Mouse (Mus musculus) CH12.LX (cell line): Measurements from ENCODE around the gene Ms4a12. TPM values are rescaled to one million over a fixed set of nuclear protein-coding genes. Genes with fewer than 3 reads are reported as not detected.

ENCODE experiments used
- DNase-seq: peaks from one replicate; pipeline ENCODE4 v3.0.0-alpha.2; 2013; ENCODE audit errors: extremely low read depth
- H3K27ac ChIP-seq: 2 replicates; pipeline ENCODE4 v1.5.1; 2012; ENCODE audit warnings: low read depth, mild to moderate bottlenecking, control low read depth, moderate library complexity; ENCODE audit not compliant: insufficient read depth
- H3K27me3 ChIP-seq: replicated peaks from 2 replicates; pipeline ENCODE3; 2012; ENCODE audit warnings: inconsistent platforms
- H3K36me3 ChIP-seq, 2 experiments: replicated peaks in 1 of 2; 2 replicates each; pipeline versions ENCODE3 to v1.6.1; 2012; ENCODE audit warnings: inconsistent platforms in 1 of 2, low read length in 1 of 2, mild to moderate bottlenecking in 1 of 2, mixed read lengths in 1 of 2, moderate library complexity in 1 of 2; ENCODE audit not compliant: control insufficient read depth in 1 of 2, insufficient read depth in 1 of 2
- H3K4me1 ChIP-seq, 2 experiments: 2 replicates each; pipeline ENCODE4 v1.6.1; 2012; ENCODE audit warnings: inconsistent platforms in 1 of 2, moderate library complexity in 1 of 2; ENCODE audit not compliant: insufficient read depth in 2 of 2, control insufficient read depth in 1 of 2
- H3K4me2 ChIP-seq: 2 replicates; pipeline ENCODE4 v1.6.1; 2012; ENCODE audit warnings: low read depth, mild to moderate bottlenecking, control low read depth; ENCODE audit not compliant: poor library complexity, insufficient read depth, severe bottlenecking
- H3K4me3 ChIP-seq, 3 experiments: fragments of 150-350 bp in 1 of 3; sonication (generic) in 1 of 3; replicated peaks in 1 of 3; 2 replicates each; pipeline versions ENCODE3 to v1.5.1; 2011 to 2012; ENCODE audit warnings: low read depth in 2 of 3, low read length in 2 of 3, mild to moderate bottlenecking in 2 of 3, moderate library complexity in 2 of 3, control low read depth in 1 of 3, improper control_type of control experiment in 1 of 3, inconsistent platforms in 1 of 3, mixed read lengths in 1 of 3; ENCODE audit not compliant: poor library complexity in 1 of 3
- H3K79me2 ChIP-seq: replicated peaks from 2 replicates; pipeline ENCODE4 v1.6.1; 2012; ENCODE audit warnings: mild to moderate bottlenecking, moderate library complexity; ENCODE audit not compliant: control insufficient read depth, poor library complexity, insufficient read depth, severe bottlenecking; ENCODE audit errors: extremely low read depth
- H3K9ac ChIP-seq: 2 replicates; pipeline ENCODE4 v1.6.1; 2012; ENCODE audit warnings: low read depth, mild to moderate bottlenecking, control low read depth, moderate library complexity; ENCODE audit not compliant: insufficient read depth
- H3K9me3 ChIP-seq: replicated peaks from 2 replicates; pipeline ENCODE3; 2012; ENCODE audit warnings: low read length, inconsistent platforms, mixed read lengths
- BHLHE40 ChIP-seq: IDR thresholded peaks from 2 replicates; pipeline ENCODE4 v1.6.1; 2011; ENCODE audit warnings: mild to moderate bottlenecking, low read depth, low read length, improper control_type of control experiment
- CHD2 ChIP-seq: IDR thresholded peaks from 2 replicates; pipeline ENCODE4 v1.6.1; 2011; ENCODE audit warnings: low read length, improper control_type of control experiment
- CTCF ChIP-seq, 2 experiments: IDR thresholded peaks in 1 of 2; conservative IDR thresholded peaks in 1 of 2; 2 replicates each; pipeline ENCODE4 v1.5.1; 2011 to 2012; ENCODE audit warnings: low read depth in 2 of 2, low read length in 2 of 2, improper control_type of control experiment in 1 of 2, inconsistent platforms in 1 of 2, mild to moderate bottlenecking in 1 of 2, moderate library complexity in 1 of 2
- E2F4 ChIP-seq: IDR thresholded peaks from 2 replicates; pipeline ENCODE4 v1.6.1; 2011; ENCODE audit warnings: low read depth, low read length, improper control_type of control experiment; ENCODE audit not compliant: insufficient replicate concordance
- ELF1 ChIP-seq: IDR thresholded peaks from 2 replicates; pipeline ENCODE4 v1.6.1; 2014; ENCODE audit warnings: low read depth, mild to moderate bottlenecking, inconsistent platforms, low read length, improper control_type of control experiment
- ETS1 ChIP-seq: conservative IDR thresholded peaks from 2 replicates; pipeline ENCODE4 v1.6.1; 2012; ENCODE audit warnings: low read depth, mild to moderate bottlenecking, inconsistent platforms, low read length, improper control_type of control experiment, moderate library complexity
- MAZ ChIP-seq: IDR thresholded peaks from 2 replicates; pipeline ENCODE4 v1.6.1; 2012; ENCODE audit warnings: low read depth, mild to moderate bottlenecking, inconsistent platforms, low read length, improper control_type of control experiment, moderate library complexity
- MYC ChIP-seq: IDR thresholded peaks from 2 replicates; pipeline ENCODE4 v1.6.1; 2011; ENCODE audit warnings: low read depth, mild to moderate bottlenecking, improper control_type of control experiment, low read length
- POLR2A ChIP-seq: IDR thresholded peaks from 2 replicates; pipeline ENCODE4 v1.6.1; 2011; ENCODE audit warnings: low read depth, mild to moderate bottlenecking, improper control_type of control experiment, low read length
- POLR2AphosphoS2 ChIP-seq: IDR thresholded peaks from 2 replicates; pipeline ENCODE4 v1.6.1; 2011; ENCODE audit warnings: low read depth, low read length, improper control_type of control experiment
- RAD21 ChIP-seq: IDR thresholded peaks from 2 replicates; pipeline ENCODE4 v1.6.1; 2011; ENCODE audit warnings: low read depth, mild to moderate bottlenecking, low read length, improper control_type of control experiment, moderate library complexity
- SIN3A ChIP-seq: IDR thresholded peaks from 2 replicates; pipeline ENCODE4 v1.6.1; 2012; ENCODE audit warnings: low read length, improper control_type of control experiment, inconsistent platforms
- SMC3 ChIP-seq: IDR thresholded peaks from 2 replicates; pipeline ENCODE4 v1.6.1; 2011; ENCODE audit warnings: low read depth, low read length, improper control_type of control experiment
- UBTF ChIP-seq: IDR thresholded peaks from 2 replicates; pipeline ENCODE4 v1.6.1; 2012; ENCODE audit warnings: low read depth, mild to moderate bottlenecking, inconsistent platforms, low read length, improper control_type of control experiment, moderate library complexity
- ZC3H11A ChIP-seq: IDR thresholded peaks from 2 replicates; pipeline ENCODE4 v1.6.1; 2012; ENCODE audit warnings: low read depth, mild to moderate bottlenecking, inconsistent platforms, low read length, improper control_type of control experiment
- ZMIZ1 ChIP-seq: IDR thresholded peaks from 2 replicates; pipeline ENCODE4 v1.6.1; 2012; ENCODE audit warnings: low read depth, mild to moderate bottlenecking, inconsistent platforms, low read length, improper control_type of control experiment
- ZNF384 ChIP-seq: IDR thresholded peaks from 2 replicates; pipeline ENCODE4 v1.6.1; 2012; ENCODE audit warnings: low read depth, low read length, improper control_type of control experiment, inconsistent platforms
- dilution Hi-C: fragments of 300-500 bp; cut with MboI; formaldehyde crosslinking; loops from 2 replicates; pipeline ENCODE4 v1.14.3; 2020; ENCODE audit warnings: low sequenced_read_pairs; ENCODE audit not compliant: extremely low pct_unique_long_range_greater_than_20kb, extremely low pct_ligation_motif_present
- in situ Hi-C: fragments of 300-500 bp; cut with MboI; formaldehyde crosslinking; loops from 3 replicates; pipeline ENCODE4 v1.14.3; 2019; ENCODE audit warnings: low sequenced_read_pairs, low pct_ligation_motif_present, low pct_unique_long_range_greater_than_20kb, mixed read lengths
- polyA plus RNA-seq: library from polyadenylated mRNA; unstranded; fragments of >175 nt; gene quantifications from 2 replicates; pipeline ENCODE4 v1.2.1, GENCODE M21; 2012; ENCODE audit warnings: low read depth; ENCODE audit not compliant: insufficient read length
- total RNA-seq, 2 experiments: library from RNA; depleted of rRNA; stranded (reverse); fragments of 300-350 nt in 1 of 2; fragments of >200 nt in 1 of 2; gene quantifications; 2 replicates each; pipeline ENCODE4 v1.2.3; 2012 to 2014

Gene Ms4a12
- total and polyA plus RNA-seq, 3 experiments: not detected

- dilution Hi-C loops (no loop called here), in situ Hi-C loops (loop anchor here (25.0 kb wide), 1 partner anchor 570 kb away; the partner anchor contains the start of gene Mrpl16)
- Histone ChIP-seq H3K4me3 (no peak overlapping the region), H3K4me1 (peaks cover 0 to 4% of the 10 kb centered on the region in 2 experiments; a peak in 1 of 4 replicates), H3K79me2 (no peaks in the 10 kb centered on the region), H3K27ac (no peak overlapping the region), H3K4me2 (no peak overlapping the region), H3K36me3 (no peaks in the 10 kb centered on the region), H3K9ac (no peak overlapping the region), H3K9me3 (no peaks in the 10 kb centered on the region), H3K27me3 (no peaks in the 10 kb centered on the region)
- peak; percentile 5 for DNase-seq
- no peak for TF ChIP-seq POLR2A
- TF ChIP-seq E2F4: no peak
- no peak for TF ChIP-seq POLR2AphosphoS2
- no peak for TF ChIP-seq SIN3A
- TF ChIP-seq ELF1: no peak
Observed at GRCm38 (mm10) chr19:11192552-11192951, 39.7 kb downstream of the Ms4a12 start.

- no peak overlapping the region for H3K9ac ChIP-seq
- H3K27me3 ChIP-seq: no peaks in the 10 kb centered on the region
- no peak overlapping the region for H3K4me3 ChIP-seq
- peaks cover 6% of the 10 kb centered on the region for H3K9me3 ChIP-seq
- H3K36me3 ChIP-seq: no peaks in the 10 kb centered on the region
- H3K4me1 ChIP-seq: no peaks in the 10 kb centered on the region
- DNase-seq: peak; percentile 76
- no peaks in the 10 kb centered on the region for H3K79me2 ChIP-seq
- TF ChIP-seq CTCF (conservative IDR thresholded peaks at IDR 0.05 in 1 of 2, IDR thresholded peaks at IDR 0.05 in 1 of 2; ENCODE audit: low read depth in 2 of 2, low read length in 2 of 2) (peak; percentile 49 to 86; a peak in 3 of 4 replicates), ZC3H11A (peak; percentile 80), MAZ (no peak), SMC3 (peak; percentile 92), ZMIZ1 (no peak), RAD21 (peak; percentile 91), ZNF384 (0 out of 2 replicates have a peak, but pooled peaks have one; percentile 6)
- dilution Hi-C loops (no loop called here), in situ Hi-C loops (loop anchor here (5.0 to 25.0 kb wide), 4 partner anchors 73 to 578 kb away; partner anchors contain the start of genes Mrpl16 and Ms4a6d)
- H3K4me2 ChIP-seq: no peak overlapping the region
- H3K27ac ChIP-seq: no peak overlapping the region
Observed at GRCm38 (mm10) chr19:11184121-11184520, 48.1 kb downstream of the Ms4a12 start.

GRCm38 (mm10) chr19:11177464-11177863 is 54.8 kb downstream of the Ms4a12 start:
- TF ChIP-seq UBTF (no peak), ZNF384 (no peak), ETS1 (no peak), POLR2AphosphoS2 (no peak), BHLHE40 (no peak), RAD21 (no peak), MYC (no peak), CHD2 (no peak), E2F4 (no peak)
- no peaks in the 10 kb centered on the region for H3K27me3 ChIP-seq
- no peak for DNase-seq
- H3K36me3 ChIP-seq: no peaks in the 10 kb centered on the region
- no peak overlapping the region for H3K9ac ChIP-seq
- no peak overlapping the region for H3K27ac ChIP-seq
- H3K4me2 ChIP-seq: no peak overlapping the region
- in situ Hi-C loops (loop anchor here (25.0 kb wide), 1 partner anchor 585 kb away; the partner anchor contains the start of gene Mrpl16), dilution Hi-C loops (no loop called here)
- H3K4me1 ChIP-seq: no peaks in the 10 kb centered on the region
- H3K4me3 ChIP-seq: no peak overlapping the region
- H3K79me2 ChIP-seq: no peaks in the 10 kb centered on the region
- no peaks in the 10 kb centered on the region for H3K9me3 ChIP-seq
